Mouse (Mus musculus): ENCODE measurements around the gene Rbm6.

DNA sequence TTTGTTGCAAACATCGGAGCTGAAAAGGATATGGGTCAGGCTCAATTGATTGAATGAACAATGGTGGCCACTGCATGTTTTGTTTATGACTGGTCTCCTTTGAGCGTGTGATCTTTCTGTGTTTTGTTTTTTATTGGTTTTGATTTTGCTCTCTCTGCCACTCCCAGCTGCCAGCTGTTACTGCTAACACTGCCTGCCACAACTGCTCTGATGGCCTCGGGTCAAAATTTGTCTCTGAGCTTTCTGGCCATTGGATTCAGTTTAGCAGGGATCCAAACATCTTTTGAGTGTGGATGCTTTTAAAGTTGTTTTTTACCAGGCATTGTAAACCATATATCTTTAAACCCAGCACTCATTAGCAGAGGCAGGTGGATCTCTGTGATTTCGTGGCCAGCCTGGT, 7.4 kb upstream of the Rbm6 start:
- no peak for TF ChIP-seq CTCF (IDR thresholded peaks at IDR 0.05; ENCODE audit: insufficient read depth, low read length)
- TF ChIP-seq POLR2A (IDR thresholded peaks at IDR 0.05; ENCODE audit: borderline replicate concordance, extremely low read depth, low read depth, low read length), result no peak

All from lung, adult 2 months (tissue).